Mouse (Mus musculus) Muller cell, postnatal 12 days (primary cell): ENCODE measurements around the gene Cadps.

Experiments
- DNase-seq: peaks from one replicate; pipeline ENCODE4 v3.0.0-alpha.2; 2015; ENCODE audit errors: inconsistent ontology term

Cadps gene

DNA sequence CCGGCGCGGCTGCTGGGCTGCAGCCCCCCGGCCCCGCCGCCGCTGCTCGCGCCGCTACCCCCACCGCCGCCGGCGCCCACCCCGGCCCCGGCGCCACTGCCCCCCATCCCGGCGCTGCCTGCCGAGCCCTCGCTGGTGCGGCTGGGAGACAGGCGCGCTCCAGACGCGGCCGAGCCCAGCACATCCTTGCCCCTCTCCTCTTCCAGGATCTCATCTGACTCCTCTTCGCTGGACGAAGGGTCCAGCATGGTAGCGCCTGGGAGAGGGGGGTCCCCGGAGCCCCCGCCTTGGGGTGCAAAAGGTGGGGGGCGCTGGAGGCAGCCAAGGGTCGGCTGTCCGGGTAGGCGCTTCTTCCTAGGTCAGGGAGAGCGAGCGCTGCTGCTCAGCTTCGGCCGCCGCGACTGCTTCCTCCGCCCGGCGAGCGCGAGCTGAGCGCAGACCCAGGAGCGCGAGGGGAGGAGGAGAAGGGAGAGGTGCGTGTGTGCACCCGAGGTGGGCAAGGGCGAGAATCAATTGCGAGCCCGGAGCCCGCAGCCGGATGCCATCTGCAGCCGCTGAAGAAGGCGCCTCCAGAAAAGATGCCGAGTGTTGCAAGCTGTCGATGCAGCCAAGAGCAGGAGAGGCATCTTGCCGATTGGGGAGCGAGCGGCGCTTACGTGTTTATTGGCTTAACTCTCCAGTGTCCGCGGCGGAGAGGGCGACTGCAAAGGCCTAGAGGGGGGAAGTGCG lies at the start of gene Cadps:
Gene Cadps, minus strand, starts transcription at position 589 of the 729 bp plus-strand sequence.
- peak; percentile 73 for DNase-seq

DNA sequence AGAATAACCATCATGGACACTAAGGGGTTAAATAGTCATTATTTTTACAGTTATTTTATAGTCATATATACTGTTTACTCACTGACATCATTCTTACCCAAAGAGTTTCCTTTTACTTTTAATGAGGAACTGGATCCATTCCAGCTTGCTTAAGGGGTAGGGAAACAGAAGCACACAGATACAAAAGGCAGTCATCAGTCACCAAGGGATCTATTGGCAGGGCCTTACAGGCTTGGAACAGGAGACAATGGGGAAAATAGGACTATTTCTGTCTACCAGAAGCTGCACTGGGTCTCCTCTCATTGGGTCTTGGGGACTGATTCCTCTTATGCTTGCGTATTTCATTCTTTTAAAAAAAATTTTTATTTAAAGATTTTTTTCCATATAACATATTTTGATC lies 46.7 kb upstream of the Cadps start:
- DNase-seq = no peak

DNA sequence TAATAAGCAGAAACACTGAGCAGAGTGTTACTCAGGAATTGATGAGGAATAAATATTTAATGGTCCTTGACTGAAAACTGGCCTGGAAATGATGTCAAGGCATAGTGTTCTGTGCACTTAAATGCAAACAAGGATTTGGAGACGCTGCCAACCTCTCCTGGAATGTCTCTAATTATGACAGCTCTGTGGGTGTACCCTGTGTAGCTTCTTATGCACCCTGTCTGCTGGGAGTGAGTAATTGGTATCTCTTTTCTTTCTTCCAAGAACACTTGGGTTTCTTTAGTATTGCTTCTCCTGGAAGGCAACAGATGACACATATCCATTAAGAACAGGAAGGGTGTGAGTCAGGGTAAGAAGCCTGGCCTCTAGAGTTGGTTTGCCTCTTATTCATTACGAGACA lies 42.4 kb upstream of the Cadps start:
- no peak for DNase-seq

DNA sequence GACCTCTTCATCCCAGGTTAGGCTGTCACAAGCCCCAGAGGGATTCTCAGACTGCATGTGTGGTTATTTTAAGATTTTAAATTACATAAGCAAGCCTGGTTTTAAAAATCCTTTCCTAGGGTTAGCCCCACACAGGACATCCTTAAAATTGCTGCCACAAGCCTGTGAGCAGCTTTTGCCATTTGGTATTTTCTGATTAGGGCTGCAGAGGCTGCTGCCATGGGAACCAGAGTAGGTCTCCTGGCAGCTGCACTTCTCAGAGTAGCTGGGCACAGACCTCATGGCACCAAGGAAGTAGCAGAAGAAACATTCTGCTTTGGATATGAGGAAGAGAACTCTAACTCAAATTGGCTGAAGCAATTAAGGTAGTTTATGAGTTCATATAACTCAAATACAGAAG lies 21.0 kb upstream of the Cadps start:
- no peak for DNase-seq

DNA sequence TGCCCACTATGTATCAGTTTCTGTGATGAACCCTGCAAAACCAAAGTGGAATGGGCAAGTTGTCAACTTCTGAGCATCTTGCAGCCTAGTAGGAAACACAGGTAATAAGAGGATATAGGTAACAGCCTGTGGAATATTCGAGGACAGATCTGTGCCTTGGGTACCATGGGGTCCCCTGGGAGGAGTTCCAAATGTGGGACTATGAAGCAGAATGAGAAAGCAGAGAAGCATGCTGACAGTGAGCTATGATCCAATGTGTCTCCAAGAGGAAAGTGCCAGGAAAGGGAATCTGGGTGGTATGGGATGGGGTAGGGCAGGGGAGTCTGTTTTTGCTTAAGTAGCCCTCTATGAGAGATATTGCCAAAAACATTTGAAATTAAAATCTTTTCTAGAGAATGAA lies 16.6 kb upstream of the Cadps start:
- DNase-seq = no peak

DNA sequence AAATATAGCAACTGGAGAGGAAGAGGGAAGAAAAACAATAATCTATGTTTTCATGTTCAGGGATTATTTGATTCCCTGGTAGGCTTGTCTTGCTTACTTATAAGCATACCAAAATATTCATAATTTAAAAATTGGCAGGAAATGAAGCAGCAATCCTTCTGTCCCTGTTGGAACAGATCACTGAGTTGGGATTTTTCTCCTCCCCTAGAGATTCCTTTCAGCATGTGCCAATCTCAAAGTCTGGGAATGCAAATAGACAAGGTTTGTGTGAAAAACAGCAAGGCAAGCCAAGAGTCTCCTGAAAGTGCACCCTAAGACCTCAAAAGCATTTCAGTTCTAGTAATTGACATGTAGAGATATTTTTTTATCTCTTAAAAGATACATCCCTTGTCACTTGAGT lies 16.1 kb upstream of the Cadps start:
- DNase-seq = peak; percentile 36

DNA sequence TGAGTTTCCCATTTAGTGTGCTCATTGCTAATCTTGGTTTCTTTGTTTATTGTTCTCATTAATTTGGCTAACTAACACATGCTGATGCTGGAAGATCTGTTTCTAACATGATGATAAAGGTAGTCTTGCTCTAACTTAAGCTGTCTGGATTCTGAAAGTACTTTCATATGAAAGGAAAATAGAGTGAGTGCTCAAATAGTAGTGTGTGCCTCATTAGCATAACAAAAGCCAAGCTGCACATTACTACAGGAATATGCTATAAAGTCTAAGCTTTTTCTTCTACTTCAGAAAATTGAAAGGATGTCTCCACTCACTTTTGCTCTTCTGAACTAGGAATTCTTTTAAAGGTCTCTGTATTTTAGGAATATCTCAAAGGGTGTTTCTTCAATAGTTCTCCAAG lies 15.4 kb upstream of the Cadps start:
- DNase-seq = no peak

DNA sequence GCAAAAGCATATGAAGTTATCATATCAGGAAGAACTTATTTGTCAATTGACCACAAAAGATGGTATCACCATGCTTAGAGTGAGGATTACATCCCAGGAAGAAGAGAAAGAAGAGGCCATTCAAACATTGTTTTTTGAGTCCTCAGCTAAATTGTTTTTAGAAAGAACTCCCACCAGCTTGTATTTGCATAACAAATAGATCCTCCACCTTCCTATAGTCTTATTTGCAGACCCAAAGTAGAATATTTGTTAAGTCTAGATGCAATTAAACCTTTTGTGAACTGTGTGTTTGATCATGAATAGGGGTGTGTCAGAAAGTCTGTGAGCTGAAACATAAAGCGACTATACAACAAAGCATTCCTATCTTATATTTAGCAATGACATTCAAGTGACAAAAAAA lies 15.0 kb upstream of the Cadps start:
- DNase-seq = no peak

DNA sequence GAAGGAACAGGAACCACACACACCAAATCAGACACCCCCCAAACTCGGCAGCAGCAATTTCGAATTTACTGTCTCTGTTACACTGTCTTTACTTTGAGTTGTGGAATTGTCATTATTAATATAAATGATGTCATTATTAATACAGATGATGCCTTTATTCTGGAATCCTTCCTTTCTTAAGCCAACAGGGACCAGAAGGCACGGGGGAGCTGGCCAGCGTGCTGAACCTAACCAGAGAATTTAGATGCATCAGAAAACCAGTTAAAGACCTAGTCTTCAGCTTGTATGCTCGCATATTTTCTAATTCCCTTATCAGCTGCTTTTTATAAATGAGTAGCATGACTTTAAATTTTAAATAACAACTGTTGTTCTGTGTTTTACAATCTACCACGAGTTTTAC lies 902 bp upstream of the Cadps start:
- peak; percentile 79 for DNase-seq

DNA sequence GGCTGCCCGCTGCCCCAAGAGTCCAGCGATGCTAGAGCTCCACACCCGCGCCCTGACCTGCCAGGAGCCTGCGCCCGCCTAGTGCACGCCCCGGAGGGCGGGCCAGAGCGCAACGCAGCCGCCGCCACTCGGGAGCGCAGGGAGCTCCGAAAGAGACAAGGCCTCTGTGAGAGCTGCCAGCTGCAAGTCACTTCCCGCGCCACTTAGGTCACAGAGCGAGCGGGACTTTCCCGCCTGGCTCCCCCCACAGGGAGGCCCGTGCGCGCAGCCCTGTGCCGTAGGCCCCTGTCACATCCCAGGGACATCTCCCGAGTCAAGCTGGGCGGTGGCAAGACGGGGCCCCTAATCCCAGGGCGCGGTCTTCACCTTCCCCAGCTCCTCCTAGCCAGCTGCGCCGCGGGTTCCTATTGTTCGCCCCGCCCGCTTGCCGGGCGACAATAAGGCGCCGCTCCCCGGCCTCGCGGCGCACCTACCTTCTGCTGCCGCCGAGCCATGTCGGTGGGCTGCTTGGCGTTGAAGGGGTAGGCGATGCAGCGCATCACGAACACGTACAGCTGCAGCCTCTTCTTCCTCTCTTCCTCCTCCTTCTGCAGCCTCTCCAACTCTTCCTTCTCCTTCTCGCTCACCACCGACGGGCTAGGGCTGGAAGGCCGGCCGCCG lies 918 bp downstream of the Cadps start:
- peak; percentile 91 for DNase-seq

DNA sequence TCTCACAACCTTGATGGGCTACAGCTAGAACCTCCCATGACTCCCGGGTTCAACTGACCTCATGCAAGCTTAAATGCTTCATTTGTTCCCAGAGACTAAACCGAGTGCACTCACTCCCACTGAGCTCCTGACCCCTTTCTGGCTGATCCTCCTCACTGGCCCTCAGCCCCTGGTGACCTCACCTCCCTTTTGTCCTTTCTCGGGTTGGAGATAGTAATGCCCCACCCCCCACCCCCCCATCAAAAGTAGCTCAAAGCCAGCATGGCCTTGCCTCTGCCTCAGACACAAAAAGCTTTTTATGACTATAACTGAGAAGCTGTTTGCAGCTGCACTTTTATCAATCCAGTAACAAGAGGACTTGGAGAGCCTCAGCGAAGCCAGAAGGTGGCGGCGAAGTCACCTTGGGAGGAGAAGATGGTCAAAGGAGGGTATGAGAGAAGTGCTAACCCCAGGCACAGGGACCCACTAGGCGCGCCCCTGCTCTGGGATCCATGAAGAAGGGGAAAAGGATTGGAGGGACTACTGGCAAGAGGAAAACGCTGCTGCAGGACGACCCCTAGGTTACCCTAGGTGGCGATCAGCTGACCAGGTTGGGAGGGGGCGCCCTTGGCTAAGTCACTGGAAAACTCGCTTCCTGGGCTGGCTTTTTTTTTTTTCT lies 1.6 kb downstream of the Cadps start:
- DNase-seq = peak; percentile 72

DNA sequence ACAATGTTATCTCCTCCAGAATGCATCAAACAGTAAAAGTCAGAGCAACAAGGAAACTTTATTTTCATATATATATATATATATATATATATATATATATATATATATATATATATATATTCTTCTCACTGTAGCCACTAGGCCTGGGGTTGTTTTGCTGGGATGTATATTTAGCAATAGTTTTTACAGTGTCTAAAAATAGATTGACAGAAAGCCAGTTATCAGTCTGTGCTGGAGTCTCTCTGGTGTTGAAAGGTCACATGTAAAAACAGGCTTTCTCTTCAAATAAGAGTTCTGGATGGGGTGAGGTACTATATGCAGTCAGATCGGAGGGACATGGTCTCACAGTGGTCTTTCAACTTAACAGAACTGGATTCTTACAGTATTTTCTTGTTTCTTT lies 2.7 kb downstream of the Cadps start:
- DNase-seq = no peak

DNA sequence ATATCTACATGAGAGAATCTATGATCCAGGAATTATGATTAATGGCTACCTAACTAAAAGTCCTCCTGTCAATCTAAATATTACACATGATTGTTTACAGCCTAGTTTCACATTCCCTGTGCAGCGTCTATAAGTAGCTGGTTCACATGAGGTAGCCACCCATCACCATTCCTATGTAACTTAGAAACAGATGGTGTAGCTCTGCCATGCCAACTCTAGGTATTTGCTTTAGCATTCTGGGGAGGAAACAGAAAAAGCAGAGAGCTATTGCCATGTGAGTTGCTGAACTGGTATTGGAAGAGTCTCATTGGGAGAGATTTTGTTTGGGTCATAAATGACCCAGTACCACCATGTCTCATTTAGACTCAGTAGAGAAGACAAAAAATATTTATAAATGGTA lies 4.4 kb downstream of the Cadps start:
- no peak for DNase-seq

DNA sequence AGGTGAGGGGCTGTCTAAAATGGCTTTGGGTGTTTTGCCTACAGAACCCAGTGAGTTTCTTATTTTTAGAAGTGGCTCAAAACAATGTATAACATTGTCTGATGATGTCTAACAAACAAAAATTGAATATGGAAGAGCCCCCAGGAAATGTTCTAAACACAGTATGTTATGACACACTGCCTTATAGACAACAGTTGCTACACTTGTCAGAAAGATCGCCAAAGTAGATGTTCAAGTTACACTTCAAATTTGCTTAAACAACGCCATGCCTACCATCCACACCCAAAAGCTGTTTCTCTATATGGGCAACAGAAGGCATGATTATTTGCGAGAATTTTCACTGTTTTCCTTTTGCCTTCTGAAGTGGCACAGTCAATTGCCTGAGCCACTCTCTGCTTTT lies 10.8 kb downstream of the Cadps start:
- no peak for DNase-seq

DNA sequence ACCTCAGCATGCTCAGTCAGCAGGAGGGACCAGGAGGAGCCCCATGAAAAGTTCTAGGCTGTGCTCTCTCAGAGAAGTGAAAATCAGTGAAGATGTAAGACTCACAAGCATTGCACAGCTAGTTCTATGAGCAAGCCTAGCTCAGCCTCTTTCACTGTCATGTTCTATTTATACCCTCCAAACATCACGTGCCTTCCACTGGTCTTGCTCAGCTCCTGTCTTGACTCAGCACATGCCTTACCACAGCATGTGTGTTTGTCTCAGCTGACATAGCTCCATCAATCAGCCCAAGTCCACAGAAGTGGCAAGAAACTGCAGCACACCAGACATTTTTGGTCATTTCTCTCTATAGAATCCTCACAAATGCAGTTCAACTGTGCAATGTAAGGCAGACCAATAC lies 19.9 kb downstream of the Cadps start:
- DNase-seq = peak; percentile 36

DNA sequence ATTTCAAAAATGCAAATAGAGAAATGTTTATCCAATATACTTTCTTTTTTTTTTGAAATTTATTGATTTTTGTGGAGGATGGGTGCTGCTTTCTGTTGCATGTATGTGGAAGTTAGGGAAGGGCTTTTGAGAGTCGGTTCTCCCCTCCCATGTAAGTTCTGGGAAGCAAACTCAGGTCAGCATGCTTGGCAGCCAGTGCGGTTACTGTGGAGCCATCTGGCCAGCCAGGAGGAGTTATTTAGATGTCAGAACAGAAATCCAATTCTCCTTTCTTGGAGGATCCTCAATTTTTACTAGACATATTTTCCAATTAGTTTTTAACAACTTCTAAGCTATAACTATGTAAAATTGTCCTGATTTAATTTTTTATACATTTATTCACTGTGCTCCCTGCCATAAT lies 21.8 kb downstream of the Cadps start:
- no peak for DNase-seq

DNA sequence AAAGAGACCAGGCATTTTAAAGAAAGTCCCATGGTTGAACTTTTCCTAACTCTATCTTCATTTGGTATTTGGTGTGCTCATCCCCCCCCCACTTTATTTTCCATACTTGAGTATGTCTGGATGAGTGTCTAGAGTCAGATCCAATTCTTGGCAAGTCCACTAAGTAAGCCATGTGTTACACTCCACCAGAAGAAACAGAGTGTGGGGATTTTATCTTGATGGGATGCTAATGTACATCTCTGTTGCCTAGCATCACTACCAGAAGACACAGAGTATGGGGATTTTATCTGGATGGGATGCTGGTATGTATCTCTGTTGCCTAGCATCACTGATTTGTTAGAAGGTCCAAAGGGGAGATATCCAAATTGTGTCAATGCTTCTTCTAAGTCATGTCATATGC lies 24.0 kb downstream of the Cadps start:
- no peak for DNase-seq

DNA sequence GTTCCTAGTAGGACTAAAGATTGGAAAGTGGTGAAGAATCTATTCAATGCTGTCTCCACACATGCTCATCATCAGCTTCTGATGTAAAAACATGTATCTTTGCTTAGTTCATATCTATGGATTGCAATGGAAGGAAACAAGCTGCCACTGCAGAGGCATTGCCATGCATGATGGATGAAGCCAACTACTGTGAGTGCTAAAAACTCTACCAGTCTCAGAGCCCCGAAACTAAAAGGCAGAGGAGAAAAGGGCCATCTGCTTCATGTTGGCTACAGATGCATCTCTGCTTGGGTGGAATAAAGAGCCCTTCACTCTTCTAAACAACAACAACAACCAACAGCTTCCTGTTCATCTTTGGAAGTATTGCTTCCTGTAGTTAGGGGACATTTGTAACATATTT lies 38.6 kb downstream of the Cadps start:
- no peak for DNase-seq

DNA sequence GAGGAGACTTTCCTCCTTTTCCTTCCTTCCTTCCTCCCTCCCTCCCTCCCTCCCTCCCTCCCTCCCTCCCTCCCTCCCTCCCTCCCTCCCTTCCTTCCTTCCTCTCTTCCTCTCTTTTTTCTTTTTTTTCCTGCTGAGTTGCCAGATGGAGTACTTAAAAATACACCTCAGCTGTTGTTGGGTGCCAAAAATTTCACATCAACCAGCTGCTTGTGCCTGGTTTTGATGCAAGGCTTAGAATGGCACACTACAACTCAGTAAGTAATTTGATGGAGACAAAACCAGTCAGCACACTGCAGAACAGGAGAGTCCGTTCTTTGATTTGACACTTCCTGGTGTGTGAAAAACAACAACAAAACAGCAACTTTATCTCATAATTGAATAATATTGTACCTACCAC lies 42.9 kb downstream of the Cadps start:
- no peak for DNase-seq

DNA sequence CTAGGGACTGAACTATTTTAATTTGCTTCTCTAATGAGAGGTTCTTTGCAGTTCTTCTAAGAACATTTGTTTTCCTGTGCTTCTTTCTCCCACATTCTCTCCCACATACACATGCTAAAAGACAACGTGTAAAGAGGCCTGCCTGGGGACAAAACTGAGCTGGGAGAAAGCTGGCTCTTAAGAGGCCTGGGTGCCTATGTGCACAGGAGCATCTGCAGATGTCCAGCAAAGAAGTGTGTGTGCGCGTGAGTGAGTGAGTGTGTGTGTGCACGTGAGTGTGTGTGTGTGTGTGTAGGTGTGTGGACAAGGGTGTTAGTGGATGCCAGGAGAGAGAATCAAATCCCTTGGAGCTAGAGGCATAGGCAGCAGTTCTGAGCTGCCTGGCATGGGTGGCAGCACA lies 44.9 kb downstream of the Cadps start:
- no peak for DNase-seq

DNA sequence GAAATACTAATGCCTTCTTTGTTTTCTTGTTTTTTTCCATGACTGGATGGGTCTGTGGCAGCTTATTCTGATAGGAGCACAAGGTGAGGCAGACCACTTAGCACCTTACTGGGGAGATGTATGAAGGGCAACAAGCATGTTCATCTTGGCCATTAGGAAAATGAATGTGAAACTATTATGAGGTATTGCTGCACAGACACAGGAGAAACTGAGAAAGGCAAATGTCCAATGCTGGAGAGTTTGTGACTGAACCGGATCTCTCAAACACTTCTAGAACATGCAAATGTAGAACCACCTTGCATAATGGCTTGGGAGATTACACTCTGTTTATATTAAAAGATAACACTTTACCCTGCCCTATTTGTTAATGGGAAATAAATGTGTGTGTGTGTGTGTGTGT lies 54.0 kb downstream of the Cadps start:
- no peak for DNase-seq

DNA sequence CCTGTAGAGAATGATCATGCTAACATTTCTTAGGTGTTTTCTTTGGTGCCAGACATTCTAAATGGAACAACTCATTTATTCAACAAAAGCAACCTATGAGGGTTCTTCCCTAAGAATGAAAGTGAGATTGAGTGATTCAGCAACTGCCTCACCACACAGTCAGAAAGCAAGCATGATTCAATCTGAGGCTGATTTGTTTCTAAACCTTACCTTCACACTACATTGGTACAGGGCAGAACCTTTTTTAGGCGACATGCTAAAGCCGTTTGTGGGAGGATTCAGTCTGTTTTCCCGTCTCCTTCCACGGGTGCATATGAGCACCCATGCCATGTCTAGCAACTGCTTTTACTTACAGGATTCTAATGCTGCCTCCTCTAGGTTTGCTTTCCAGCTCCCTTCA lies 69.6 kb downstream of the Cadps start:
- peak; percentile 18 for DNase-seq

DNA sequence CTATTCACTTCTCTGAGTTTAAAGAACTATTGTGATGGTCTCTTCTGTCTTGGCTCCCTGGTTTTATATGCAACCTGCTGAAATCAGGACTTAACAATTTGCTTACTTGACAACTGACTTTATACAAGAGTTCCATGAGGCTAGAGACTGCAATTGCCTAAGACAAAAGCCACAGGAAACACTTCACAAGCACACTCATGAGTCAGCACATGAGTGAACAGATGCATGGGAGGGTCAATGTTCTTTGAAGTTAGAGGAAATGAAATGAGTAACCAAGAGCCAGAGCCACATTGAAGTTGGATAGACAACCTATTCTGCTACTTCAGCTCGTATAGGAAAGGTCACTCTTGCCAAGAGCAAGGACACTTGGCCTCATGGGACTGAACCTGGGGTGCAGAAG lies 71.1 kb downstream of the Cadps start:
- peak; percentile 45 for DNase-seq
